Mouse (Mus musculus): ENCODE results near the gene Nexmif. TPM values are rescaled to one million over a fixed set of nuclear protein-coding genes. Genes with fewer than 3 reads are reported as not detected.

Nexmif gene
- polyA plus RNA-seq (2015; fragmentation: Nextera tagmentation; extraction: Ambion mirVana) = 1.4 and 1.5 TPM in 2 replicates

DNA sequence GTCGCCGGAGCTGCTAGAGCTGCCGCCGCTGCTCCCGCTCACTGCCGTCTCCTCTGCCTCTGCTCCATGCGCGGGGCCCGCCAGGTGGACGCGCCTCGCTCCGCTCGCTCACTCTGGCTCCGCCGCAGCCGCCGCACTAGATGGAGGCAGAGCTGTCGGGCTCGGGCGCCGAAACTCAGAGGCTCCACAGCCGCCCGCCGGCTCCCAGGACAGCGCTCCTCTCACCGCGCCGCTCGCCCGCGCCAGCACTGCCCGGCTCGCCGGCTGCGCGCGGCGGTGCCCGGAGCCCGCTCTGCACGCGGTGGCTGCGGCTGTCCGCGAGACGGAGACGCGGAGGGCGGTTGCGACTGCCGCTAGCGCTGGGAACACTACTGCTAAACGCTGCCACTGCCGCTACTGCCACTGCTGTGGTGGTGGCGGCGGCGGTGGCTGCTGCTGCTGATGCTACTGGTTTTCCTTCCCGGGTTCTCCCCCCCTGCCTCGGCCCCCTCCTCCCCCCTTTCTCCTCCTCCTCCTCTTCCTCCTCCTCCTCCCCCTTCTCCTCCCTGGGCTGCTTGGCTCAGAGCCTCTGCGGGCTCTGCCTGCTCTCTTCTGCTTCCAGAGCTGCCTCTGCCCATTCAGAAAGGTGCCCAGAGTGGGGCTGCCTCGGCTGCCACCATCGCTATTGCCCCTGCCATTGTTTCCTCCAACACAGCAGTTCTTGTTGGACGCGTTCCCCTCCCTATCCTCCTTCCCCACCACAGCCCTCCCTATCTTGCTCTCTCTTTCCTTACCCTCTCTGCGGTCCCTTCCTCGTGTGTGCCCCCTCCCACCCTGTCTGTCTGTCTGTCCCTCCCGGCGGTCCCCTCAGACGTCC, at the start of gene Nexmif:
Gene Nexmif (minus strand): TSS at position 450 of the 856 bp plus-strand sequence.
- peak within 1 kb of the TSS; percentile 69 for H3K4me2 ChIP-seq (replicated peaks; ENCODE audit: low read depth, low read length)
- no peaks in the 10 kb centered on the region for H3K4me1 ChIP-seq (ENCODE audit: insufficient read depth, low read length)
- H3K36me3 ChIP-seq (ENCODE audit: insufficient read depth, low read length) = no peaks in the 10 kb centered on the region
- H3K4me3 ChIP-seq (ENCODE audit: low read length) = peak within 1 kb of the TSS; percentile 54
- peak; percentile 79 for ATAC-seq (ENCODE audit: low FRiP score, low TSS enrichment)
- WGBS = 21% methylated on average over 48 of the region's 70 CpGs
- peak within 1 kb of the TSS; percentile 18; the same call in 1 of the 2 replicates for H3K27ac ChIP-seq (ENCODE audit: low read length)
- H3K9me3 ChIP-seq (ENCODE audit: low read length) = peaks cover 11% of the 10 kb centered on the region; the same call in 1 of the 2 replicates
- peaks cover 44% of the 10 kb centered on the region for H3K27me3 ChIP-seq (ENCODE audit: insufficient read depth, low read length)
- H3K9ac ChIP-seq (replicated peaks; ENCODE audit: low read length) = peak within 1 kb of the TSS; percentile 63

DNA sequence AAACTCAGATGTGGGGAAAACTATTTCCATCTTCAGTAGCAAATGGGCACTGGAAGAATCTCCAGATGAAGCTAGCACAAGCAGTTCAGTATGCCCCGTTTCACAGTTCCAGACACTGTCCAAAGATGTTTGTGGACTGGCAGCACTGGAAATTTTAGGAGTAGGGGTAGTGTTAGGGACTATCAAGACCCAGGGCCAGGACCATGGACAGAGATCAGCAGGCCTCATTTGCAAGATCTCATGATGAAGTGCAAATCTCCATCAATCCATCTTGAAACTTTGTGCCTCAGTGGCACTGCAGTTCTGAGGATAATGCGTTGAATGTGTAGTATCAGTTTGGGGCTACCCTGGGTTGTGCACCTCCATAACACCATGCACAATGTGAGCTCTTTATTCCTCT, 7.7 kb upstream of the Nexmif start:
- H3K9me3 ChIP-seq (ENCODE audit: low read length) = no peaks in the 10 kb centered on the region
- peaks cover 8% of the 10 kb centered on the region; the same call in 1 of the 2 replicates for H3K27me3 ChIP-seq (ENCODE audit: insufficient read depth, low read length)
- no peak overlapping the region for H3K9ac ChIP-seq (replicated peaks; ENCODE audit: low read length)
- H3K36me3 ChIP-seq (ENCODE audit: insufficient read depth, low read length) = no peaks in the 10 kb centered on the region
- no peaks in the 10 kb centered on the region for H3K4me1 ChIP-seq (ENCODE audit: insufficient read depth, low read length)
- H3K27ac ChIP-seq (ENCODE audit: low read length) = no peak overlapping the region
- WGBS = 67% methylated on average over 2 of the region's 2 CpGs
- ATAC-seq (ENCODE audit: low FRiP score, low TSS enrichment) = no peak
- no peak overlapping the region for H3K4me3 ChIP-seq (ENCODE audit: low read length)
- no peak overlapping the region for H3K4me2 ChIP-seq (replicated peaks; ENCODE audit: low read depth, low read length)

DNA sequence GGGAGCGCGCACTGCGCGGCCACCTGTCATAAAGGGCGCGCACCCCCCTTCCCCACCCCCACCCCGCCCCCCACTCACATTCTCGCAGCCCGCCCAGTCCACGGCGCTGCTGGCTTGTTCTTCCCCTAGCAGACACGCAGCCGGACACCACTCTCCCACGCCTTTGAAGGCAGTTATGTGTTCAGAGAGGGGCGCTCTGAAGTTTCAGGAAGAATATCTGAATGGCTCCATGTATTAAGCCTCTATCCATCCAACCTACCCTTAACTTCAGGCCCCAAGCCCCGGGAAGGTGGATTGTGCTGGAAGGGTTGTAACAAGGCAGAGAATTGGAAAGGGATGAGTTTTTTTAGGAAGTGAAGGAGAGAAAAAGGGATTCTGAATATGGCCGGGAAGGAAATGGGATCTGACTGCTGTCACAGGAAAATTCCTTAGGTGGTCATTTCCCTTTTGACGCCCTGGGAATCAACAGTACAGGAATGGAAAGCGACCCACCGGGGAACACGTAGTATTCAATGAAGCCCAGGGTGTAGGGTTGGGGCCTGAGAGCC, 681 bp upstream of the Nexmif start:
- no peaks in the 10 kb centered on the region for H3K36me3 ChIP-seq (ENCODE audit: insufficient read depth, low read length)
- H3K27me3 ChIP-seq (ENCODE audit: insufficient read depth, low read length) = peaks cover 39% of the 10 kb centered on the region
- peak overlapping the region; percentile 54 for H3K4me3 ChIP-seq (ENCODE audit: low read length)
- ATAC-seq (ENCODE audit: low FRiP score, low TSS enrichment) = peak; percentile 24; the same call in 1 of the 2 replicates
- H3K9ac ChIP-seq (replicated peaks; ENCODE audit: low read length) = peak overlapping the region; percentile 63; the same call in 1 of the 2 replicates
- no peak overlapping the region for H3K27ac ChIP-seq (ENCODE audit: low read length)
- H3K9me3 ChIP-seq (ENCODE audit: low read length) = peaks cover 11% of the 10 kb centered on the region; the same call in 1 of the 2 replicates
- H3K4me1 ChIP-seq (ENCODE audit: insufficient read depth, low read length) = no peaks in the 10 kb centered on the region
- H3K4me2 ChIP-seq (replicated peaks; ENCODE audit: low read depth, low read length) = peak overlapping the region; percentile 69
- WGBS = 26% methylated on average over 19 of the region's 21 CpGs

DNA sequence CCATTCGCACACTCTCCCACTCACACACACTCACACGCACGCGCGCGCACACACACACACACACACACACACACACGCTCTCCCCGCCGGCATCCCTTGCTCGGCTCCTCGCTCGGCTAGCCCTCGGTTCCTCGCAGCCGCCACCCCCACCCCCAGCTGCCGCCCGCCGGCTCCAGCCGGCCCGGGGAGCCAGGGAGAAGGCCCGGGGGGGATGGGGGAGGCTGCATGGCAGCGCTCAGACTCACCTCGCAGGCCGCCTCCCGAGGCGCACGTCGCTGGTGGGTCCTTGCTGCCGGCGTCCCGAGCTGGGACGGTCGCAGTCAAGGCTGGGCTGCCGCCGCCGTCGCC, 623 bp downstream of the Nexmif start:
- Histone ChIP-seq H3K27ac (ENCODE audit: low read length) (peak overlapping the region; percentile 18; the same call in 1 of the 2 replicates), H3K4me2 (replicated peaks; ENCODE audit: low read depth, low read length) (peak overlapping the region; percentile 69), H3K27me3 (ENCODE audit: insufficient read depth, low read length) (peaks cover 44% of the 10 kb centered on the region), H3K36me3 (ENCODE audit: insufficient read depth, low read length) (no peaks in the 10 kb centered on the region), H3K9ac (replicated peaks; ENCODE audit: low read length) (peak overlapping the region; percentile 63), H3K4me3 (ENCODE audit: low read length) (peak overlapping the region; percentile 54), H3K4me1 (ENCODE audit: insufficient read depth, low read length) (no peaks in the 10 kb centered on the region), H3K9me3 (ENCODE audit: low read length) (peaks cover 11% of the 10 kb centered on the region; the same call in 1 of the 2 replicates)
- peak; percentile 84 for ATAC-seq (ENCODE audit: low FRiP score, low TSS enrichment)
- WGBS = 41% methylated on average over 9 of the region's 37 CpGs

DNA sequence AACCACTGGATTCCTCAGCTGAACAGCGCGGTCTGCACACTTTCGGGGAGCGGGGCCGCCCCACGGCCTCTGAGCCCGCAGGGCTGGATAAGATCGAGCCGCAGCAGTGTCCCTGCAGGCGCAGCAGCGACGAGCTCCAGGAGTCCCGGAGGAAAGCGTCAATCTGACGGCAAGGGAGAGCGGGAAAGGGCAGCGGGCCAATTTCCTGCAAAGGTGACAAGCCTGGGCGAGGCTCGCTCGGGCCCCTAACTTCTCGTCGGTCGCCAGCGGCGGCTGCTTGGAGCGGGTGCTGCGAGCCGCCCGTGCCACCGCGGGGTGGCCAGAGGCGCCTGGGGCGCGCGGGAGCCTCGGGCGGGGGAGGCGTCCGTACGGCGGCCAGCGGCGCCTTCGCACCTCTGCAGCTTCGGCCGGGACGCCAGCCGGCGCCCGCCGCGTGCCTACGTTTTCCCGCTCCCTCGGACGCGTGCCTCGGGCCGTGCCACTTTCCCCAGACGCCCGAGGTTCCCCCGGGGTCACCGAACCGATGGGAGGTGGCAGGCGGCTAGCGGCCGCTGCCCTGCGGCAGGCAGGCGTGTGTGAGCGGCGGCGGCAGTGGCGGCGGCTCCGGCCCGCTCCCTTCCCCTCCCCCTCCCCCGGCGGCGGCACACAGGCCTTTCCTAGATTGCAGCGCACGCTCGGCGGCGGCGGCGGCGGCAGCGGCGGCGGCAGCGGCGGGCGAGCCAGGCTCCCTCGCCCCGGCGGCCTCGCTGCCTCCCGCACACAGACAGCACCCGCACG, 1.2 kb downstream of the Nexmif start:
- peak overlapping the region; percentile 69 for H3K4me2 ChIP-seq (replicated peaks; ENCODE audit: low read depth, low read length)
- H3K9me3 ChIP-seq (ENCODE audit: low read length) = peaks cover 11% of the 10 kb centered on the region; the same call in 1 of the 2 replicates
- H3K4me1 ChIP-seq (ENCODE audit: insufficient read depth, low read length) = no peaks in the 10 kb centered on the region
- peak; percentile 64 for ATAC-seq (ENCODE audit: low FRiP score, low TSS enrichment)
- H3K9ac ChIP-seq (replicated peaks; ENCODE audit: low read length) = peak overlapping the region; percentile 63
- H3K27ac ChIP-seq (ENCODE audit: low read length) = no peak overlapping the region
- peak overlapping the region; percentile 54 for H3K4me3 ChIP-seq (ENCODE audit: low read length)
- no peaks in the 10 kb centered on the region for H3K36me3 ChIP-seq (ENCODE audit: insufficient read depth, low read length)
- peaks cover 48% of the 10 kb centered on the region for H3K27me3 ChIP-seq (ENCODE audit: insufficient read depth, low read length)
- WGBS = 22% methylated on average over 67 of the region's 100 CpGs

DNA sequence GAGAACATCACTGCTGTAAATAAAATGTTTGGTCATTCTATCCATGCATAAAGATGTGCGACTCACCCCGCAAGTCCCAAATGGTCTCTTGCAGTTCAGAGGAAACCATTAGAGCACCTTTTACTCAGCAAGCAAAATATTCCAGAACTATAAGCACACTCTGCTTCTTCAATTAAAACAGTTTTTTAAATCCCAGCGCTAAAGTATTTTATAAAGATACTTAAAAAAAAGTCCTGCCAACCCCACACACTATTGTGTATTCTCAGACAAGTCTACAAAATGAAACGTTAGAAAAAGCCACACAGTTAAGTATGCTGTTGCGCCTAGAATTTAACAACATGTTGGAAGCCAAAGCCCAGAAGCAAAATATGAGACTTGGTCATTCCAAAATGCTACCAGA, 1.9 kb downstream of the Nexmif start:
- no peaks in the 10 kb centered on the region for H3K4me1 ChIP-seq (ENCODE audit: insufficient read depth, low read length)
- H3K27me3 ChIP-seq (ENCODE audit: insufficient read depth, low read length) = peaks cover 49% of the 10 kb centered on the region
- H3K9me3 ChIP-seq (ENCODE audit: low read length) = peaks cover 11% of the 10 kb centered on the region; the same call in 1 of the 2 replicates
- H3K27ac ChIP-seq (ENCODE audit: low read length) = no peak overlapping the region
- WGBS = 49% methylated on average over 5 of the region's 5 CpGs
- no peak overlapping the region for H3K9ac ChIP-seq (replicated peaks; ENCODE audit: low read length)
- H3K4me2 ChIP-seq (replicated peaks; ENCODE audit: low read depth, low read length) = peak overlapping the region; percentile 69
- no peaks in the 10 kb centered on the region for H3K36me3 ChIP-seq (ENCODE audit: insufficient read depth, low read length)
- peak overlapping the region; percentile 54 for H3K4me3 ChIP-seq (ENCODE audit: low read length)
- ATAC-seq (ENCODE audit: low FRiP score, low TSS enrichment) = no peak

DNA sequence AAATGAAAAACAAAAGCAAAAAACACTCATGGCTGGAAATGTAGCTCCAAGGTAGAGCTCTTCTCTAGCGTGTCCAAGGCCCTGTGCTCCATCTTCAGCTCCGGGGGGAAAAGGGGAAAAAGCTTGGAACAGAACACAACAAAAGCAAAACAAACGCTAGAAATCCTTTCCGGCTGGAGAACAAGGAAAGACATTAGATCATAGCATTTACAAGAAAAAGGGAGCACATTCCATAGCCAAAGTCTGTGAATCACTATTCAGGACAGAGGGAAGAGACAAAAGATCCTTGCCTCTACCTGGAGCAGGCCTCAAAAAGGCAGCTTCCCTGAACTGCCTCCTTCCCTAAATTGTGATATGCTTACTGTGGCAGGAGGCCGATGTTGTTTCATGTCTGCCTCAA, 4.4 kb downstream of the Nexmif start:
- H3K36me3 ChIP-seq (ENCODE audit: insufficient read depth, low read length) = no peaks in the 10 kb centered on the region
- no peak overlapping the region for H3K27ac ChIP-seq (ENCODE audit: low read length)
- peaks cover 31% of the 10 kb centered on the region for H3K27me3 ChIP-seq (ENCODE audit: insufficient read depth, low read length)
- H3K9me3 ChIP-seq (ENCODE audit: low read length) = peaks cover 11% of the 10 kb centered on the region; the same call in 1 of the 2 replicates
- no peak overlapping the region for H3K9ac ChIP-seq (replicated peaks; ENCODE audit: low read length)
- 66% methylated on average over 5 of the region's 5 CpGs for WGBS
- H3K4me2 ChIP-seq (replicated peaks; ENCODE audit: low read depth, low read length) = no peak overlapping the region
- ATAC-seq (ENCODE audit: low FRiP score, low TSS enrichment) = no peak
- H3K4me3 ChIP-seq (ENCODE audit: low read length) = no peak overlapping the region
- no peaks in the 10 kb centered on the region for H3K4me1 ChIP-seq (ENCODE audit: insufficient read depth, low read length)

DNA sequence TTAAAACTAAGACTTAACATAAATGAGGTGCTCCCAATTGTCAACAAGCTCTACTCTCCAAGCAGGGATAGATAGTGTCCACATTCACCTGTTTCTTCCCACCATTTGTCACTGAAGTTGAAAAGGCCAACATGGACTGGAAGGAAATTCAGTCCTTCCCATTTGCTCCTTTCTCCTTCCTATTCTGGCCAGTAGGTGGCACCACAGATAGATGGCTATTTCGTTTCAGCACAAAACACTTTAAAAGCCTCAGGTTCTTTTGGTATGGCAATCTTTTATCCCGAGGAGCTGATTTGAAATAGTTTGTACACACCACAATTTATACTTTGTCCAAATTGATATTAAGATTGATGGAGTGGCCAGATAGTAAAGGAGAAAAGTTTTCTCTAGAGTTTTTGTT, 21.7 kb downstream of the Nexmif start:
- 23% methylated on average over 2 of the region's 2 CpGs for WGBS
- peaks cover 2% of the 10 kb centered on the region; the same call in 1 of the 2 replicates for H3K27me3 ChIP-seq (ENCODE audit: insufficient read depth, low read length)
- no peak overlapping the region for H3K27ac ChIP-seq (ENCODE audit: low read length)
- H3K9ac ChIP-seq (replicated peaks; ENCODE audit: low read length) = no peak overlapping the region
- no peak overlapping the region for H3K4me2 ChIP-seq (replicated peaks; ENCODE audit: low read depth, low read length)
- H3K36me3 ChIP-seq (ENCODE audit: insufficient read depth, low read length) = no peaks in the 10 kb centered on the region
- ATAC-seq (ENCODE audit: low FRiP score, low TSS enrichment) = no peak
- no peaks in the 10 kb centered on the region for H3K4me1 ChIP-seq (ENCODE audit: insufficient read depth, low read length)
- H3K9me3 ChIP-seq (ENCODE audit: low read length) = no peaks in the 10 kb centered on the region
- no peak overlapping the region for H3K4me3 ChIP-seq (ENCODE audit: low read length)

DNA sequence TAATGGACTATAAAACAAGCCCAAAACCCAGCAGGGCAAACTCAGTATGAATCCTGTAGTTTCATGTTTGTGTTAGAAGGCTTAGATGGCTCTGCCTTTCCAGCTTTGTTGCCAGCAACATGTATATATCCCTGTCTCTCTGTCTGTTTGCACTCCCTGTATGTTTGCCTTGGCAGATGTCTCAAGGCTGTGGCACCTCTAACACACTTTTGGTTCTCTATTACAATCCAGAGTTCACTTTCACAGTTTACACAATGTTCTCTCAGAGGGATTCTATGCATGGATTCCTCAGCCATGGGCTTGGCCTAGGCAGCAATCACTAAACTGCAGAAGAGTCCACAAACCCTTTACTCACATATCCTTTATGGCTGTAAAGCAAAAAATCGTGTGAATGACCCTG, 50.9 kb downstream of the Nexmif start:
- Histone ChIP-seq H3K36me3 (ENCODE audit: insufficient read depth, low read length) (no peaks in the 10 kb centered on the region), H3K9ac (replicated peaks; ENCODE audit: low read length) (no peak overlapping the region), H3K27ac (ENCODE audit: low read length) (no peak overlapping the region), H3K9me3 (ENCODE audit: low read length) (no peaks in the 10 kb centered on the region), H3K4me3 (ENCODE audit: low read length) (no peak overlapping the region), H3K4me1 (ENCODE audit: insufficient read depth, low read length) (no peaks in the 10 kb centered on the region), H3K27me3 (ENCODE audit: insufficient read depth, low read length) (peaks cover 9% of the 10 kb centered on the region; the same call in 1 of the 2 replicates), H3K4me2 (replicated peaks; ENCODE audit: low read depth, low read length) (no peak overlapping the region)
- no peak for ATAC-seq (ENCODE audit: low FRiP score, low TSS enrichment)
- 26% methylated on average over 1 of the region's 1 CpGs for WGBS

All from kidney, embryonic 16.5 days (tissue).